In the genomic region with DNA sequence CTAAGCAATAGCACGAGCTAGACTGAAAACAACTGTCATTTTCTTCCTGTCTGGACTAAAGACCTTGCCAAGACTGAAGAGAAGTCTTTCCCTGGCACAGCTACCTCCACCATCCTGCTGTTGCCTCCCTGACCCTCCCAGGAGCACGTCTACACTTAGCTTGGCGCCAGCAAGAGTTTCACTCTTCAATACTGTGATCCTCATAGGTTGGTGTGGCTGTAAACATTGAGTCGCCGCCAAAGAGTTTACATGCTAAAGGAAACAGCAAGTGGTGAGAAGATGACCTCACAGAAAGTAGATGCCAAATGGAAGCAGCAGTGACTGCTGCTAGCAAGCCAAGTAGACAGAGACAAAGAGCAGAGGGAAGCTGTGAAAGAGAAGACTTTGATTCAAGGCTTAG, we compare ENCODE assay signal across 11 mouse cellular contexts.
DNase-seq lines count a peak whose midpoint lies in the region; ATAC-seq and TF ChIP-seq lines count a peak whose summit lies in the region.
"Had no signal": no experiment of that assay in that cellular context is flagged by ENCODE, and none has a peak within 500 bp of the region (broad histone marks: within the 10 kb centered on the region; RNA-seq: fewer than 3 reads in every experiment).

No protein-coding gene starts in this region.

- H3K36me3 ChIP-seq in hindbrain, postnatal 0 days (ENCODE audit: insufficient read depth, low read length), result no peaks in the 10 kb centered on the region
- no peaks in the 10 kb centered on the region for H3K36me3 ChIP-seq in hindbrain, embryonic 14.5 days (replicated peaks; ENCODE audit: control insufficient read depth, insufficient read depth)
- H3K36me3 ChIP-seq in lung, embryonic 16.5 days (ENCODE audit: control insufficient read depth, insufficient read depth, low read length), result no peaks in the 10 kb centered on the region
- H3K36me3 ChIP-seq: limb, embryonic 13.5 days had no signal

- 61% methylated on average over 5 of the region's 5 CpGs for WGBS in hindbrain, postnatal 0 days
- 80% methylated on average over 5 of the region's 5 CpGs for WGBS in hindbrain, embryonic 14.5 days
- WGBS in lung, embryonic 16.5 days, result 32% methylated on average over 5 of the region's 5 CpGs

- DNase-seq in hindbrain, postnatal 0 days (ENCODE audit: low spot score), result peak; percentile 43
- no peak for DNase-seq in hindbrain, embryonic 14.5 days (ENCODE audit: low spot score)
- peak; percentile 35 for DNase-seq in brain, embryonic 14.5 days (ENCODE audit: low read depth)
- peak; percentile 10 for DNase-seq in gastrocnemius, postnatal 10 days
- DNase-seq in urinary bladder, postnatal 25 days (ENCODE audit: low spot score), result no peak
- DNase-seq in frontal cortex, adult 2 months (ENCODE audit: extremely low spot score in 1 of 2, low spot score in 1 of 2), result no peak
- DNase-seq: cerebellum, adult 9-11 months; layer of hippocampus, adult 9-11 months had no signal

- no peak overlapping the region for H3K4me3 ChIP-seq in hindbrain, postnatal 0 days (ENCODE audit: low read length)
- no peak overlapping the region for H3K4me3 ChIP-seq in hindbrain, embryonic 14.5 days (replicated peaks; ENCODE audit: low read length)
- H3K4me3 ChIP-seq in lung, embryonic 16.5 days (ENCODE audit: low read length), result no peak overlapping the region
- H3K4me3 ChIP-seq: limb, embryonic 13.5 days had no signal

- no peak for TF ChIP-seq POLR2A in brain, embryonic 14.5 days (IDR thresholded peaks at IDR 0.05; ENCODE audit: borderline replicate concordance, extremely low read depth, insufficient read depth, insufficient read length, poor library complexity, severe bottlenecking)

- no peaks in the 10 kb centered on the region for H3K4me1 ChIP-seq in hindbrain, postnatal 0 days (ENCODE audit: insufficient read depth, low read length)
- H3K4me1 ChIP-seq in hindbrain, embryonic 14.5 days (replicated peaks; ENCODE audit: control insufficient read depth, insufficient read depth, low read length), result no peaks in the 10 kb centered on the region
- 0 out of 2 replicates have a peak, but pooled peaks cover 3% of the 10 kb centered on the region for H3K4me1 ChIP-seq in lung, embryonic 16.5 days (replicated peaks; ENCODE audit: control insufficient read depth, insufficient read depth, low read length)
- H3K4me1 ChIP-seq: limb, embryonic 13.5 days had no signal

- no peak overlapping the region for H3K27ac ChIP-seq in hindbrain, postnatal 0 days
- no peak overlapping the region for H3K27ac ChIP-seq in hindbrain, embryonic 14.5 days
- no peak overlapping the region for H3K27ac ChIP-seq in lung, embryonic 16.5 days (ENCODE audit: low read length)
- H3K27ac ChIP-seq: limb, embryonic 13.5 days had no signal

- no peak overlapping the region for H3K9ac ChIP-seq in hindbrain, postnatal 0 days (replicated peaks; ENCODE audit: low read length)
- H3K9ac ChIP-seq in hindbrain, embryonic 14.5 days, result no peak overlapping the region
- H3K9ac ChIP-seq in lung, embryonic 16.5 days (ENCODE audit: low read length), result no peak overlapping the region
- H3K9ac ChIP-seq: limb, embryonic 13.5 days had no signal

- ATAC-seq in hindbrain, postnatal 0 days, result peak; percentile 43; the same call in 1 of the 2 replicates
- ATAC-seq in hindbrain, embryonic 14.5 days (ENCODE audit: low FRiP score), result no peak
- peak; percentile 57 for ATAC-seq in lung, embryonic 16.5 days (ENCODE audit: low read depth)
- ATAC-seq: inflammation-experienced regulatory T-cells, adult 6 months had no signal

- no peaks in the 10 kb centered on the region for H3K9me3 ChIP-seq in hindbrain, postnatal 0 days (ENCODE audit: low read length)
- H3K9me3 ChIP-seq in hindbrain, embryonic 14.5 days (ENCODE audit: control insufficient read depth, low read length), result no peaks in the 10 kb centered on the region
- H3K9me3 ChIP-seq in lung, embryonic 16.5 days (ENCODE audit: control insufficient read depth, low read length), result no peaks in the 10 kb centered on the region
- H3K9me3 ChIP-seq: limb, embryonic 13.5 days had no signal

- no peaks in the 10 kb centered on the region for H3K27me3 ChIP-seq in hindbrain, postnatal 0 days (ENCODE audit: insufficient read depth, low read length)
- H3K27me3 ChIP-seq in hindbrain, embryonic 14.5 days (ENCODE audit: control insufficient read depth, insufficient read depth, low read length), result no peaks in the 10 kb centered on the region
- no peaks in the 10 kb centered on the region; the same call in 1 of the 2 replicates for H3K27me3 ChIP-seq in lung, embryonic 16.5 days (ENCODE audit: control insufficient read depth, insufficient read depth, low read depth, low read length)
- H3K27me3 ChIP-seq: limb, embryonic 13.5 days had no signal

- H3K4me2 ChIP-seq in hindbrain, postnatal 0 days (ENCODE audit: low read depth, low read length), result no peak overlapping the region
- no peak overlapping the region for H3K4me2 ChIP-seq in hindbrain, embryonic 14.5 days (replicated peaks)
- peak overlapping the region; percentile 35; the same call in 1 of the 2 replicates for H3K4me2 ChIP-seq in lung, embryonic 16.5 days (ENCODE audit: low read depth, low read length)
- H3K4me2 ChIP-seq: limb, embryonic 13.5 days had no signal

- TF ChIP-seq CTCF in hindbrain, postnatal 0 days (IDR thresholded peaks at IDR 0.05; ENCODE audit: low read depth), result no peak
- no peak for TF ChIP-seq CTCF in brain, embryonic 14.5 days (IDR thresholded peaks at IDR 0.05; ENCODE audit: borderline replicate concordance, extremely low read depth, insufficient read depth, insufficient read length)

Comparison
In these comparisons a context has a peak if more than half of its experiments do, and no peak if none do; other contexts are left out.
1. DNase-seq: peak in hindbrain, postnatal 0 days (single experiment), brain, embryonic 14.5 days (single experiment) and gastrocnemius, postnatal 10 days (single experiment); none in hindbrain, embryonic 14.5 days (single experiment), urinary bladder, postnatal 25 days (single experiment) and frontal cortex, adult 2 months (0 of 2).